Mouse (Mus musculus) forebrain, embryonic 11.5 days (tissue): ENCODE results near the gene Magt1. TPM values are rescaled to one million over a fixed set of nuclear protein-coding genes. Genes with fewer than 3 reads are reported as not detected.
A peak's percentile ranks its signal among the peaks of the same experiment; 100 is the strongest.
"Not testable (repeated sequence)": the region's sequence is repeated elsewhere in the genome, so short reads cannot be mapped to it uniquely, and the experiment has no call there.

Experiments used
- ATAC-seq: fragments of 200-750 bp; cut with Nextera tagmentation; replicated peaks from 2 replicates; pipeline ENCODE4 v1.8.0; 2017; ENCODE audit warnings: moderate TSS enrichment; ENCODE audit not compliant: low FRiP score
- DNase-seq: peaks from one replicate; pipeline ENCODE4 v3.0.0-alpha.2; 2017; ENCODE audit warnings: low spot score
- H3K27ac ChIP-seq: fragments of 300-500 bp; sonication (generic); 2 replicates; pipeline ENCODE4 v1.5.1; 2014; ENCODE audit warnings: low read depth, low read length
- H3K27me3 ChIP-seq: fragments of 300-500 bp; sonication (generic); 2 replicates; pipeline ENCODE4 v1.6.1; 2014; ENCODE audit warnings: mild to moderate bottlenecking, low read length, mixed read lengths; ENCODE audit not compliant: control insufficient read depth, insufficient read depth
- H3K36me3 ChIP-seq: fragments of 300-500 bp; sonication (generic); 2 replicates; pipeline ENCODE4 v1.6.1; 2014; ENCODE audit warnings: mild to moderate bottlenecking, low read length, moderate library complexity, mixed read lengths; ENCODE audit not compliant: control insufficient read depth, insufficient read depth
- H3K4me1 ChIP-seq: fragments of 300-500 bp; sonication (generic); replicated peaks from 2 replicates; pipeline ENCODE4 v1.6.1; 2014; ENCODE audit warnings: low read length, mixed read lengths; ENCODE audit not compliant: control insufficient read depth, insufficient read depth
- H3K4me2 ChIP-seq: fragments of 300-500 bp; sonication (generic); 2 replicates; pipeline ENCODE4 v1.6.1; 2014; ENCODE audit warnings: low read depth, mild to moderate bottlenecking, low read length, moderate library complexity, mixed read lengths; ENCODE audit not compliant: severe bottlenecking
- H3K4me3 ChIP-seq: fragments of 300-500 bp; sonication (generic); 2 replicates; pipeline ENCODE4 v1.5.1; 2014; ENCODE audit warnings: low read depth, low read length
- H3K9ac ChIP-seq: fragments of 300-500 bp; sonication (generic); 2 replicates; pipeline ENCODE4 v1.6.1; 2014; ENCODE audit warnings: low read length
- H3K9me3 ChIP-seq: fragments of 300-500 bp; sonication (generic); 2 replicates; pipeline ENCODE4 v1.6.1; 2016; ENCODE audit warnings: low read length, mixed read lengths; ENCODE audit not compliant: control insufficient read depth
- WGBS: fragments of 180-500 bp; shearing (Covaris S2); extraction: QIAGEN DNeasy Blood & Tissue Kit; methylation state at CpG from one replicate; pipeline ENCODE4 v1.1.7; 2014; 5-methylcytosine and 5-hydroxymethylcytosine counted together
- polyA plus RNA-seq: library from polyadenylated mRNA; unstranded; fragments of >200 nt; fragmentation: Nextera tagmentation; extraction: Ambion mirVana; gene quantifications from 2 replicates; pipeline ENCODE4 v1.2.1, GENCODE M21; 2014

Gene Magt1
- polyA plus RNA-seq, 1 experiment from 2014 or later = 45.6 TPM

- no peak for ATAC-seq
- 84% methylated on average over 5 of the region's 5 CpGs for WGBS
- Histone ChIP-seq H3K9ac (no peak overlapping the region), H3K36me3 (no peaks in the 10 kb centered on the region), H3K27me3 (no peaks in the 10 kb centered on the region), H3K27ac (no peak overlapping the region), H3K4me3 (no peak overlapping the region), H3K4me2 (no peak overlapping the region), H3K9me3 (no peaks in the 10 kb centered on the region), H3K4me1 (no peaks in the 10 kb centered on the region)
- no peak for DNase-seq
Measured at GRCm38 (mm10) chrX:106030176-106030575, 18.5 kb upstream of the Magt1 start.

GRCm38 (mm10) chrX:106027343-106027674 is 15.6 kb upstream of the Magt1 start:
- H3K4me3 ChIP-seq = peak overlapping the region; percentile 47
- no peaks in the 10 kb centered on the region for H3K9me3 ChIP-seq
- ATAC-seq (no peak; the same call in 1 of the 2 replicates), DNase-seq (no peak)
- no peaks in the 10 kb centered on the region for H3K4me1 ChIP-seq
- H3K4me2 ChIP-seq = peak overlapping the region; percentile 43; the same call in 1 of the 2 replicates
- no peak overlapping the region for H3K27ac ChIP-seq
- H3K36me3 ChIP-seq = no peaks in the 10 kb centered on the region
- 19% methylated on average over 8 of the region's 8 CpGs for WGBS
- no peaks in the 10 kb centered on the region for H3K27me3 ChIP-seq
- peak overlapping the region; percentile 55 for H3K9ac ChIP-seq

- ATAC-seq = peak; percentile 97
- Histone ChIP-seq H3K4me1 (no peaks in the 10 kb centered on the region), H3K9me3 (no peaks in the 10 kb centered on the region), H3K36me3 (no peaks in the 10 kb centered on the region), H3K27ac (no peak within 1 kb of the TSS), H3K4me3 (peak within 1 kb of the TSS; percentile 47), H3K27me3 (no peaks in the 10 kb centered on the region), H3K9ac (peak within 1 kb of the TSS; percentile 55), H3K4me2 (peak within 1 kb of the TSS; percentile 43; the same call in 1 of the 2 replicates)
- WGBS = 20% methylated on average over 36 of the region's 36 CpGs
- DNase-seq = peak; percentile 94
Measured at GRCm38 (mm10) chrX:106026418-106027342, 15.0 kb upstream of the Magt1 start, which contains the start of gene Atp7a. Gene Atp7a, plus strand, starts transcription at chrX:106027276.

DNA sequence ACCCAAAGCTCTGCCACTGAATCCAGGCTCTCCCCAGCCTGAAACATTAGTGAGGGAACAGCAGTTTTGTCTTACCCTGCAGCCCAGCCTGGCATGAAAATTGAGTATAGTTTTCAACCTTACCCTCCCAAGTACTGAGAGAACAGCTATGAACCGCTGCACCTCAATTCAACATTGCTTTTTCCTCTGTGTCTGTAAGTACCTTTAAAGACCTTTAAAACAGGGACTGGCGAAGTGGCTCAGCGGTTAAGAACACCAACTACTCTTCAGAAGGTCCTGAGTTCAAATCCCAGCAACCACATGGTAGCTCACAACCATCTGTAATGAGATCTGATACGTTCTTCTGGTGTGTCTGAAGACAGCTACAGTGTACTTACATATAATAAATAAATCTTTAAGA is 5.8 kb upstream of the Magt1 start:
- 88% methylated on average over 4 of the region's 4 CpGs for WGBS
- Histone ChIP-seq H3K27ac (no peak overlapping the region), H3K9ac (no peak overlapping the region), H3K9me3 (no peaks in the 10 kb centered on the region), H3K4me3 (no peak overlapping the region), H3K27me3 (no peaks in the 10 kb centered on the region), H3K4me2 (no peak overlapping the region), H3K4me1 (no peaks in the 10 kb centered on the region), H3K36me3 (no peaks in the 10 kb centered on the region; the same call in 1 of the 2 replicates)
- DNase-seq (no peak), ATAC-seq (no peak)

DNA sequence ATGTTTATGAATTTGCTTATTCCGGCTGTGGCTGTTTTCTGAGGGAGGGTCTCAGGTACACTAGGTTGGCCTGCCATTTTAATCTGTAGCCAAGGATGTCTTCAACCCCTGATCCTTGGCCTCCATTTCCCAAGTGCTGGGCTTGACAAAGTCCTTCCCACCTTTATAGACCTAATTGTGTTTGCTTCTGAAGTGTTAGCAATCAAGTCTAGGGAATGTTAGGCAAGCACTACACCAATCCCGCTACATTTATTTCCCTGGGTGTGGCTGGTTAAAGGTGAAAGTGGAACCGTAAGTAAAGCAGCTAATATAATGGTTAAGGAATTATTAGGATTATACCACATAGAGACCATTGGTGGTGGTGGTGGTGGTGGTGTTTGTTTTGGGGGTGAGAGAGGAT is 5.4 kb upstream of the Magt1 start:
- no peaks in the 10 kb centered on the region for H3K9me3 ChIP-seq
- H3K4me1 ChIP-seq = no peaks in the 10 kb centered on the region
- ATAC-seq (no peak), DNase-seq (no peak)
- H3K27ac ChIP-seq = no peak overlapping the region
- H3K4me3 ChIP-seq = no peak overlapping the region
- no peaks in the 10 kb centered on the region for H3K27me3 ChIP-seq
- no peaks in the 10 kb centered on the region; the same call in 1 of the 2 replicates for H3K36me3 ChIP-seq
- H3K4me2 ChIP-seq = peak overlapping the region; percentile 8; the same call in 1 of the 2 replicates
- H3K9ac ChIP-seq = no peak overlapping the region
- 94% methylated on average over 3 of the region's 3 CpGs for WGBS

DNA sequence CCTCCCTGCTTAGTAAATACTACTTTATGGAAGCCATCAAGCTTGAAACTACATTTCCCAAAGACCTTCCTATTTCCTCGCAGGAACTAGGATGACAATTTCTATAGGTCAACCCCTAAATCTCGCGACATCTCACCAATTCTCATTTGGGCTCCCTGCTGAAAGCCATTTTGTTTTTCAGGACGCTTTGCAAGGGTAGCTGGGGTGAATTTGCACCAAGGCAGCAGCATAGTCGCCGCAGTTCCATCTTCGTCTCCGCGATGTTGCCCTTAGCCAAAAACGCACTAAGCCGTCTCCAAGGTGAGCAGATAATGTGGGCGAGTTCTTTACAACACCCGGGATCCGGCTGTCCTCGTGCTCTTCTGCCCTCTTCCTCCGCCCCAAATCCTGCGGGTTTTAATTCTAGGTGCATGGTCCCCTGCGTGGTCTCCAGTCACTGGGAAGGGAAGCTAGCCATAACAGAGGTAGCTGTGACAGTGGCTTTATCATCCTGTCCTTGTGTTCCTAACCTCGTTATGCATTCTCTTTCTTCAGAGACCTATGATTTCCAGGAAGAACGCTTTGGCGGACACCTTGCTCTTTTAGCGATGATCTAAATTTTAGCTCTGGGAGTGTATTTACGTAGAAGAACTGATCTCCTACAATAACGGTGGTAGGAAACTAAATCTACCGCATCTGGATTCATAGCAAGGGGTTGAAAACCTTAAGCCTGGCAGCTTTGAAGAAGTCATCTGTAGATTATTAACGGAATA is 4.0 kb upstream of the Magt1 start, which contains the start of gene Cox7b:
TSS of gene Cox7b (plus strand) at position 130 of the 752 bp plus-strand sequence.
- peak within 1 kb of the TSS; percentile 62 for H3K9ac ChIP-seq
- H3K36me3 ChIP-seq = no peaks in the 10 kb centered on the region; the same call in 1 of the 2 replicates
- no peaks in the 10 kb centered on the region for H3K9me3 ChIP-seq
- peak within 1 kb of the TSS; percentile 33 for H3K4me2 ChIP-seq
- 16% methylated on average over 26 of the region's 26 CpGs for WGBS
- ATAC-seq (peak; percentile 57), DNase-seq (peak; percentile 71)
- H3K27ac ChIP-seq = peak within 1 kb of the TSS; percentile 48; the same call in 1 of the 2 replicates
- H3K4me3 ChIP-seq = peak within 1 kb of the TSS; percentile 37
- H3K4me1 ChIP-seq = no peaks in the 10 kb centered on the region
- H3K27me3 ChIP-seq = no peaks in the 10 kb centered on the region

DNA sequence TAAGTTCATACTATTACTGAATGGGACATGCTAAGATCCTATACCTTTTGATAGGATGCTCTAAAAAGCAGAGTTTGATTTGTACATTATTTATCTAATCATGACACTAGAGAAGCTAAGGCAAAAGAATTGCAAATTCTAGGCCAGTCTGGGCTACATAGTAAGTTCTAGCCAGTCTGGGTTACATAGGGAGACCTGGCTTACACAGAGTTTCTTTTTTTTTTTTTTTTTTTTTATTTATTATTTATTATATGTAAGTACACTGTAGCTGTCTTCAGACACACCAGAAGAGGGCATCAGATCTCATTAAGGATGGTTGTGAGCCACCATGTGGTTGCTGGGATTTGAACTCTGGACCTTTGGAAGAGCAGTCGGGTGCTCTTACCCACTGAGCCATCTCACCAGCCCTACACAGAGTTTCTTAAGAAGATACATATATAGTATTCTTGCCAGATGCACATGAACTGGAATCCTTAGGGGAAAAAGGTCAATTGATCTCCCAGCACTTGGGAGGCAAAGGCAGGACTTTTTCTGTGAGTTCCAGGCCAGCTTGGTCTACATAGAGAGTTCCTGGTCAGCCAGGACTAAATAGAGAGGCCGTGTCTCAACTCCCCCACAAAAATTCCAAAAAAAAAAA is 3.2 kb upstream of the Magt1 start:
- H3K27me3 ChIP-seq, H3K9me3 ChIP-seq, H3K9ac ChIP-seq, H3K4me2 ChIP-seq, H3K4me1 ChIP-seq, ATAC-seq, H3K36me3 ChIP-seq, H3K4me3 ChIP-seq, DNase-seq, H3K27ac ChIP-seq: not testable (repeated sequence)
- WGBS = 67% methylated on average over 2 of the region's 2 CpGs

- H3K9ac ChIP-seq = no peak overlapping the region
- H3K9me3 ChIP-seq = no peaks in the 10 kb centered on the region
- no peaks in the 10 kb centered on the region for H3K36me3 ChIP-seq
- H3K27me3 ChIP-seq = no peaks in the 10 kb centered on the region
- 22% methylated on average over 2 of the region's 2 CpGs for WGBS
- no peaks in the 10 kb centered on the region; the same call in 1 of the 2 replicates for H3K4me1 ChIP-seq
- no peak for ATAC-seq
- no peak overlapping the region for H3K4me3 ChIP-seq
- DNase-seq = peak; percentile 53
- H3K27ac ChIP-seq = no peak overlapping the region
- no peak overlapping the region for H3K4me2 ChIP-seq
Measured at GRCm38 (mm10) chrX:106013217-106013616, 1.5 kb upstream of the Magt1 start.
